Mouse (Mus musculus) liver, embryonic 14.5 days (tissue): Measurements from ENCODE around the gene Coq2.

Experiments
- CTCF ChIP-seq: IDR thresholded peaks from 2 replicates; pipeline ENCODE4 v1.5.1; 2016; ENCODE audit warnings: antibody characterized with exemption, low read depth, control low read depth
- EP300 ChIP-seq: IDR thresholded peaks from 2 replicates; pipeline ENCODE4 v1.6.1; 2016; ENCODE audit warnings: antibody characterized with exemption, low read depth

- no peak for TF ChIP-seq EP300
- TF ChIP-seq CTCF, result no peak
These were observed 50.1 kb downstream of the Coq2 start for GRCm38 (mm10) chr5:100624743-100625360.
